Mouse (Mus musculus) heart, embryonic 11.5 days (tissue): ENCODE results near the gene Htra2. TPM values are rescaled to one million over a fixed set of nuclear protein-coding genes. Genes with fewer than 3 reads are reported as not detected.
A peak's percentile ranks its signal among the peaks of the same experiment; 100 is the strongest.

Source experiments
- ATAC-seq: fragments of 200-750 bp; cut with Nextera tagmentation; replicated peaks from 2 replicates; pipeline ENCODE4 v1.8.0; 2017; ENCODE audit warnings: moderate library complexity; ENCODE audit not compliant: insufficient number of reproducible peaks, low FRiP score, low TSS enrichment
- H3K27ac ChIP-seq: fragments of 300-500 bp; sonication (generic); 2 replicates; pipeline ENCODE4 v1.5.1; 2014; ENCODE audit warnings: mild to moderate bottlenecking, low read depth, low read length
- H3K27me3 ChIP-seq: fragments of 300-500 bp; sonication (generic); 2 replicates; pipeline ENCODE4 v1.6.1; 2014; ENCODE audit warnings: mild to moderate bottlenecking, low read length, mixed read lengths; ENCODE audit not compliant: control insufficient read depth, insufficient read depth
- H3K36me3 ChIP-seq: fragments of 300-500 bp; sonication (generic); 2 replicates; pipeline ENCODE4 v1.6.1; 2014; ENCODE audit warnings: mild to moderate bottlenecking, low read length, moderate library complexity, mixed read lengths; ENCODE audit not compliant: control insufficient read depth, insufficient read depth
- H3K4me1 ChIP-seq: fragments of 300-500 bp; sonication (generic); 2 replicates; pipeline ENCODE4 v1.6.1; 2014; ENCODE audit warnings: low read length; ENCODE audit not compliant: control insufficient read depth, insufficient read depth
- H3K4me2 ChIP-seq: fragments of 300-500 bp; sonication (generic); 2 replicates; pipeline ENCODE4 v1.6.1; 2014; ENCODE audit warnings: mild to moderate bottlenecking, moderate library complexity
- H3K4me3 ChIP-seq: fragments of 300-500 bp; sonication (generic); 2 replicates; pipeline ENCODE4 v1.5.1; 2014; ENCODE audit warnings: low read depth, low read length
- H3K9ac ChIP-seq: fragments of 300-500 bp; sonication (generic); 2 replicates; pipeline ENCODE4 v1.6.1; 2014; ENCODE audit warnings: mild to moderate bottlenecking, low read depth, low read length, moderate library complexity
- H3K9me3 ChIP-seq: fragments of 300-500 bp; sonication (generic); replicated peaks from 2 replicates; pipeline ENCODE4 v1.6.1; 2016; ENCODE audit warnings: low read length; ENCODE audit not compliant: control insufficient read depth
- WGBS: fragments of 180-500 bp; shearing (Covaris S2); extraction: QIAGEN DNeasy Blood & Tissue Kit; methylation state at CpG from one replicate; pipeline ENCODE4 v1.1.7; 2014; ENCODE audit not compliant: insufficient replicate concordance; 5-methylcytosine and 5-hydroxymethylcytosine counted together
- polyA plus RNA-seq: library from polyadenylated mRNA; unstranded; fragments of >200 nt; fragmentation: Nextera tagmentation; extraction: Ambion mirVana; gene quantifications from 2 replicates; pipeline ENCODE4 v1.2.1, GENCODE M21; 2014

Htra2 gene
- polyA plus RNA-seq, 1 experiment from 2014 or later = 43.3 TPM

DNA sequence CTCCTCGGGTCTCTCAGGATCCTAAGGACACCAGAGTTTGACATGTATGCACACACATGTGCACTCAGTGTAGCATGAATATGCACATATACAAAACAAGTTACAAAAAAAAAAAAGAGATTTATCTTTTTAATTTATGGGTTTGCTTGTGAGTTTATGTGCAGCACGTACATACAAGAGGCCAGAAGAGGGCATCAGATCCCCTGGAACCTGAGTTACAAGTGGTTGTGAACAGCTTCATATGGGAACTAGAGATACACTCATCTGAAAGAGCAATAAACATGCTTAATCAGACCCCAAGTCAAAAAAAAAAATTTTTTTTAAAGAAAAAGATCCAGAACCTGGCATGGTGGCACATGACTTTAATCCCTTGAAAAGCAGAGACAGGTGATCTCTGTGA is 19.9 kb upstream of the Htra2 start:
- no peak overlapping the region for H3K4me3 ChIP-seq
- no peaks in the 10 kb centered on the region for H3K9me3 ChIP-seq
- H3K4me2 ChIP-seq = no peak overlapping the region
- no peak for ATAC-seq
- WGBS = 12% methylated on average over 2 of the region's 2 CpGs
- no peak overlapping the region for H3K9ac ChIP-seq
- no peak overlapping the region for H3K27ac ChIP-seq
- peaks cover 68% of the 10 kb centered on the region for H3K27me3 ChIP-seq
- peaks cover 4% of the 10 kb centered on the region for H3K4me1 ChIP-seq
- no peaks in the 10 kb centered on the region for H3K36me3 ChIP-seq

DNA sequence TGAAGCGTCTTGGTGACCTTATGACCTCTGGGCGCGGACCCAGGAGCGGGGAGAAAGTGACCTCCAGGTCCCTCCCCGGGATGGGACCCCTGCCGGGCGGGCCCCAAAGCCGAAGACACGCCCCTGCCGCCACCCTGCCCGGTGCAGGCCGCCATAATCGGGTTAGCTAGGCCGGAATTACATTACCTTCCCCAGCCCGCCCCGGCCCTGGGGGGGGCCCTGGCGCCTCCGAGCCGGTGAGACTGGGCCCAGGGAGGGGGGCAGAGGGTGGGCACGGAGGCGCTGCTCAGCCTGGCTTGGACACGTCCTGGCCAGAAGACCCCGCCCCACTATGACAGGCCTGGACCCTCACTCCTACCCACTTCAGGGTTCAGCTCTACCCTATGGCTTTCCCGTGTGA is 16.1 kb upstream of the Htra2 start:
- Histone ChIP-seq H3K9ac (no peak overlapping the region), H3K36me3 (no peaks in the 10 kb centered on the region), H3K27me3 (peaks cover 96% of the 10 kb centered on the region), H3K9me3 (no peaks in the 10 kb centered on the region), H3K4me2 (peak overlapping the region; percentile 38), H3K27ac (no peak overlapping the region), H3K4me3 (peak overlapping the region; percentile 22), H3K4me1 (peaks cover 15% of the 10 kb centered on the region)
- ATAC-seq = no peak
- WGBS = under 1% methylated on average over 15 of the region's 24 CpGs

DNA sequence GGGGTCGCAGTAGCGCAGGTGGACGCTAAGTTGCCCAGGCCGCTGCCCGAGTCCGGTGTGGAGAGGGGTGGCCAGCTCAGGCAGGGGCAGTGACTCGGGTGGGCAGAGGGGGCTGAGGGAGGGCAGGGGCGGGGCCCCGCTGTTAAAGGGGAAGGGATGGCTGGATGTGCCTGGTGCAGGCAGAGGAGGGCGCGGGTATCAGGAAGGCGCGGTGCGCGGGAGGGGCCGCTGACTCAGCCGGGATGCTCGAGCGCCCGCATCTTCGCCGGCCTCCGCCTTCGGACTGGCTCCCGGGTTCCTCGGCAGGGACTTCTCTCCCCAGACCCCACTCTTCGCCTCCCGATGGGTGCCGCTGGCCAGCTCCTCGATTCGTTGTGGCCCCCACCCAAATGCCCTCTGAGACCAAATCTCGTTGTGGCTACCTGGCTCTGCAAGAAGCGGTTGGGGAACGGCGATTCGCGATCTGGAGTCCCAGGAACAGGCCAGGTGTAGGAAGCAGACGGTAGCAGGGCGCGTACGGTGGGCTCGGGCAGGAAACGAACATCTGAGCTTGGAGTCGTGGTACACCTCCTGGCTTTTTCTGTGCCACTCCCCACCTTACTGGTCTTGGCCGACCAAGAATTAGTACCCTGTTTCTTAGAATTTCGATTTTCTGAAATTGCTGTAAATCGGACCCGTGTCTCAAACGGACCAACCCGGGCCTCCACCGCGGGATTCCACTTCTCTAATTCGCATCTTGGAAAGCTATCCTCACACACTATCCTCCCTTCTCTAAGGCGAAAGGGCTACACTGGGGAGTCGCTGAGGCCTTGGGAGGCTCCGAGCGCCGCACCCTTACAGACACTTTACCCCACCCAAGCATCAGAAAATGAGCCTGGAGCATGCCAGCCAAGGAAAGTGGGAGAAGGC is 15.5 kb upstream of the Htra2 start:
- peak overlapping the region; percentile 48 for H3K4me2 ChIP-seq
- no peaks in the 10 kb centered on the region for H3K9me3 ChIP-seq
- peak overlapping the region; percentile 24 for H3K4me3 ChIP-seq
- H3K27ac ChIP-seq = no peak overlapping the region
- WGBS = 2% methylated on average over 48 of the region's 58 CpGs
- 0 out of 2 replicates have a peak, but pooled peaks have one; percentile 8 for ATAC-seq
- no peak overlapping the region for H3K9ac ChIP-seq
- H3K36me3 ChIP-seq = no peaks in the 10 kb centered on the region
- H3K27me3 ChIP-seq = peaks cover 96% of the 10 kb centered on the region
- peaks cover 15% of the 10 kb centered on the region for H3K4me1 ChIP-seq

DNA sequence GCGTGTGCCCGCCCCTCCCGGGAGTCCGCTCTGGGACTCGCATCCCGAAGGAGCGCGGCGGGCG is 15.0 kb upstream of the Htra2 start, which contains the start of gene Tlx2:
Gene Tlx2, minus strand, starts transcription at position 47 of the 64 bp plus-strand sequence.
- peaks cover 96% of the 10 kb centered on the region for H3K27me3 ChIP-seq
- no peaks in the 10 kb centered on the region for H3K9me3 ChIP-seq
- H3K9ac ChIP-seq = no peak within 1 kb of the TSS
- under 1% methylated on average over 10 of the region's 10 CpGs for WGBS
- no peak for ATAC-seq
- no peaks in the 10 kb centered on the region for H3K36me3 ChIP-seq
- H3K4me1 ChIP-seq = peaks cover 15% of the 10 kb centered on the region
- peak within 1 kb of the TSS; percentile 56 for H3K4me2 ChIP-seq
- H3K4me3 ChIP-seq = peak within 1 kb of the TSS; percentile 27
- no peak within 1 kb of the TSS for H3K27ac ChIP-seq

DNA sequence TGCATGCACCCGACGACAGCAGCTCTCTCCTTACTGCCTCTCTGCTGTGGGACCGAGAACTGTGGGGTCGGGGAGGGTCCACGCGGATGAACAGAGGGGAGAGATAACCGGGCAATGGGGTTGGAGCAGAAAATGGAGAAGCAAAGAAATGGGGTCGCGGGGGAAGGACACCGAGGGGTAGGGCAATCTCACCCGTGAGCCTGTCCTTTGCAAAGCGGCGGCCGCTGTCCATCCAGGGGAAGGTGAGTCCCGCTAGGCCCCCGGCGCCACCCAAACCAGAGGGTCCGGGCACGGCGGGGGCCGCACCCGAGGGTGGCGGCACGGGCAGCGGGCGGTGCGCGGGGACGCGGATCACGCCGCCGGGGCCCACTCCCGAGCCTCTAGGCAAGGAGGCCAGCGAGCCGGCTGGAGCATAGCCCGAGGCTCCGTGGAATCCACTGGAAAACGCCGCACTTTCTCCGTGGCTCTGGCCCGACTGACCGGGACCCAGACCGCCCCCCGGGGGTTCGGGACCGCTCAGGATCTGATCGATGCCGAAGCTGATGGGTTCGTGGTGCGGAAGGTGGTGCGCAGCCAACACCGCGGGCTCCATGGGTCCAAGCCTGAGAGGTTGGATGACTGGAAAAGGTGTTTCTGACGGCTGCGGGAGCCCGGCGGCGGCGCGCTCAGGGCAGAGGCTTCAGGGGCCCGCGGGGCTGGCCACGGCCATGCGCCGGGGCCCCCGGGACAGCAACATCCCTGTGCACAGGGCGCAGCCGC is 14.6 kb upstream of the Htra2 start:
- no peaks in the 10 kb centered on the region for H3K36me3 ChIP-seq
- peak overlapping the region; percentile 27 for H3K4me3 ChIP-seq
- H3K4me2 ChIP-seq = peak overlapping the region; percentile 48
- H3K27ac ChIP-seq = no peak overlapping the region
- 0 out of 2 replicates have a peak, but pooled peaks have one; percentile 27 for ATAC-seq
- WGBS = under 1% methylated on average over 55 of the region's 69 CpGs
- H3K9me3 ChIP-seq = no peaks in the 10 kb centered on the region
- H3K4me1 ChIP-seq = peaks cover 15% of the 10 kb centered on the region
- H3K27me3 ChIP-seq = peaks cover 97% of the 10 kb centered on the region
- no peak overlapping the region for H3K9ac ChIP-seq

DNA sequence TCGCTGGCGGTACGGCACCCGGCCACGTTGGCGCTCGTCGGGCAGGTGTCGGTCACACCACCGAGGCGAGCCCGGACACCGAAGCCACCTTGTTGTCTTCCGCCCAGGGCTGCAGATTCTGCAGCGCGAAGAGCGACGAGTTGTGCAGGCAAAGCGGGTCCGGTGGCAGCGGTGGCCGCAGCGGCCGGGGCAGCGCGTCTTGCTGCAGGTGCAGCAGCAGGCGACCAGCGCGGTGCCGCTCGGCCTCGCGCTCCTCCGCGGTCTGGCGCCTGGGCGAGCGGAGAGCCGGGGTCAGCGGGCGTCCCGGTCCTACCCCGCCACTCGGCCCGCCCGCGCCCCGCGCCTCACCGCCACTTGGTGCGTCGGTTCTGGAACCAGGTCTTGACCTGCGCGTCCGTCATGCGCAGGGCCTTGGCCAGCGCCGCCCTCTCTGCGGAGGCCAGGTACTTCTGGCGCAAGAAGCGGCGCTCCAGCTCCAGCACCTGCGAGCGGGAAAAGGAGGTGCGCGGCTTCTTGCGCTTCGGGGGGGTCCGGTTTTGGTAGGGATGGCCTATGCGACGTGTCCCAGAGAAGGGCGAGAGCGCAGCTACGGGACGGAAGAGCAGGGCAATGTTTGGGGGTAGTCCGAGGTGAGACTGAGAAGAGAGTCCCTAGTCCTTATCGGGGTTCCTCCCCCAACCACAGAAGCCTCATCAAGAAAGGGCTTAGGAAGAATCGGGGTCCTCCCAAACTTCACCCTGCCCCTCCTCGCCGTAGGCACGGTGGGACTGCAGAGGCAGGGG is 13.8 kb upstream of the Htra2 start:
- H3K4me2 ChIP-seq = peak overlapping the region; percentile 56
- peaks cover 15% of the 10 kb centered on the region for H3K4me1 ChIP-seq
- H3K36me3 ChIP-seq = no peaks in the 10 kb centered on the region
- H3K9me3 ChIP-seq = no peaks in the 10 kb centered on the region
- H3K4me3 ChIP-seq = peak overlapping the region; percentile 27
- WGBS = under 1% methylated on average over 80 of the region's 81 CpGs
- H3K9ac ChIP-seq = no peak overlapping the region
- H3K27ac ChIP-seq = no peak overlapping the region
- peaks cover 97% of the 10 kb centered on the region for H3K27me3 ChIP-seq
- no peak for ATAC-seq

DNA sequence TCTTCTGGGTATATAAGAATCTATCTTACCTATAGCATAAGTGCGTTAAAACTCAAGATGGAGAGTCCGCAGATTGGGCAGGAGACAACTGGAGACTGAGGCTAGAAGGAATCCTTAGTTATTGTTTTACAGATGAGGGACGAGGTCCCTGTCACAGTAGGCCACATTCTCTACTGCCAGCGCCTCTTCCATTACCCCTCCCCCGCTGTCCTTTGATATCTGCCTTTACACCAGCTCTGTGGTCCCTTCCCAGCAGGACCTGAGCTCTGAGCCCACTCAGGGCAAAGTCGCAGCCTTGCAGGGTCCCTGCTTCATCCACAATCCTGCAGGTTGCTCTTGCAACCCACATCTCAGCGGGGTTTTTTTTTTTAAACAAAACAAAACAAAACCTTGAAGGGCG is 13.1 kb upstream of the Htra2 start:
- Histone ChIP-seq H3K4me1 (peaks cover 15% of the 10 kb centered on the region), H3K9ac (no peak overlapping the region), H3K27ac (no peak overlapping the region), H3K9me3 (no peaks in the 10 kb centered on the region), H3K27me3 (peaks cover 98% of the 10 kb centered on the region), H3K4me2 (peak overlapping the region; percentile 56; the same call in 1 of the 2 replicates), H3K4me3 (peak overlapping the region; percentile 27), H3K36me3 (no peaks in the 10 kb centered on the region)
- 2% methylated on average over 8 of the region's 8 CpGs for WGBS
- ATAC-seq = no peak

DNA sequence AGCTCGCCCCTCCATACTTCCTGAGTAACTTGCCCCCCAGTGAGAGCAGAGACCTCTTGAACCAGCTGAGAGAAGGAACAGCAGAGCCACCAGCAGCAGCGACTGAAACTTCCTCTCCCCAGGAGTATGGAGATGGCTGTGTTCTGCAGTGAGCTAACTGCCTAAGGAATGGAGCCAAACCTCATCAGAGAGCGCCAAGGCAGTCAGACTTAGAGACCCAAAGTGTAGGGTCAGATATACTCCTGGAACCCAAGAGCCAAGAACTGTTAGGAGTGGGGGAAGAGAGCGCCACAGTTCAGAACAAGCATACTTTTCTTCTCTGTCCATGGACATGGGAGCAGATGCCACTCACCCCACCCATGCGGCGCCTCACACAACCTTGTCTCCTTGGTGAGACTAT is 11.4 kb upstream of the Htra2 start:
- Histone ChIP-seq H3K4me3 (no peak overlapping the region), H3K4me2 (no peak overlapping the region), H3K9me3 (no peaks in the 10 kb centered on the region), H3K27me3 (peaks cover 98% of the 10 kb centered on the region), H3K9ac (no peak overlapping the region), H3K36me3 (no peaks in the 10 kb centered on the region), H3K27ac (no peak overlapping the region), H3K4me1 (peaks cover 15% of the 10 kb centered on the region)
- WGBS = 22% methylated on average over 6 of the region's 6 CpGs
- no peak for ATAC-seq
